Mouse (Mus musculus): Measurements from ENCODE around the gene Skor1.

The Skor1 gene

GRCm38 (mm10) chr9:63148410-63149371 lies at the start of gene Skor1:
Gene Skor1 (minus strand): TSS chr9:63148961.
- DNase-seq: no peak

- peak; percentile 20 for DNase-seq
Measured at GRCm38 (mm10) chr9:63197252-63197651, 48.5 kb upstream of the Skor1 start.

- no peak for DNase-seq
Measured at GRCm38 (mm10) chr9:63196114-63196682, 47.4 kb upstream of the Skor1 start.

GRCm38 (mm10) chr9:63195523-63195922 lies 46.8 kb upstream of the Skor1 start:
- DNase-seq: no peak

- no peak for DNase-seq
Measured at GRCm38 (mm10) chr9:63194791-63195190, 46.0 kb upstream of the Skor1 start.

- DNase-seq: no peak
Measured at GRCm38 (mm10) chr9:63192809-63193208, 44.0 kb upstream of the Skor1 start.

- no peak for DNase-seq
Measured at GRCm38 (mm10) chr9:63187310-63187709, 38.5 kb upstream of the Skor1 start.

- DNase-seq: no peak
Measured at GRCm38 (mm10) chr9:63185249-63185648, 36.5 kb upstream of the Skor1 start.

- DNase-seq: no peak
Measured at GRCm38 (mm10) chr9:63183864-63184263, 35.1 kb upstream of the Skor1 start.

GRCm38 (mm10) chr9:63182306-63182960 lies 33.7 kb upstream of the Skor1 start:
- no peak for DNase-seq

- no peak for DNase-seq
Measured at GRCm38 (mm10) chr9:63181337-63182178, 32.8 kb upstream of the Skor1 start.

- peak; percentile 54 for DNase-seq
Measured at GRCm38 (mm10) chr9:63178296-63178695, 29.5 kb upstream of the Skor1 start.

- peak; percentile 30 for DNase-seq
Measured at GRCm38 (mm10) chr9:63174001-63174721, 25.4 kb upstream of the Skor1 start.

GRCm38 (mm10) chr9:63171951-63172350 lies 23.2 kb upstream of the Skor1 start:
- DNase-seq: no peak

GRCm38 (mm10) chr9:63169127-63169526 lies 20.4 kb upstream of the Skor1 start:
- no peak for DNase-seq

- no peak for DNase-seq
Measured at GRCm38 (mm10) chr9:63165070-63165469, 16.3 kb upstream of the Skor1 start.

GRCm38 (mm10) chr9:63163756-63164155 lies 15.0 kb upstream of the Skor1 start:
- DNase-seq: no peak

- no peak for DNase-seq
Measured at GRCm38 (mm10) chr9:63151949-63152348, 3.2 kb upstream of the Skor1 start.

- peak; percentile 63 for DNase-seq
Measured at GRCm38 (mm10) chr9:63151072-63151870, 2.5 kb upstream of the Skor1 start.

- DNase-seq: no peak
Measured at GRCm38 (mm10) chr9:63150086-63150800, 1.5 kb upstream of the Skor1 start.
